Mouse (Mus musculus) ES-E14 (cell line): Measurements from ENCODE around the gene Nsa2. TPM values are rescaled to one million over a fixed set of nuclear protein-coding genes. Genes with fewer than 3 reads are reported as not detected.

Experiments
- DNase-seq: peaks from one replicate; pipeline ENCODE4 v3.0.0-alpha.2; 2013; ENCODE audit warnings: low read depth, low spot score
- H3K27ac ChIP-seq: 2 replicates; pipeline ENCODE4 v1.5.1; 2012; ENCODE audit warnings: low read depth, mild to moderate bottlenecking, low read length, moderate library complexity, mixed read lengths; ENCODE audit not compliant: poor library complexity, insufficient read depth, severe bottlenecking
- H3K36me3 ChIP-seq: 2 replicates; pipeline ENCODE4 v1.6.1; 2012; ENCODE audit warnings: mild to moderate bottlenecking, low read length, moderate library complexity, mixed read lengths; ENCODE audit not compliant: control insufficient read depth, poor library complexity, insufficient read depth, severe bottlenecking
- H3K4me1 ChIP-seq, 2 experiments: fragments of 150-350 bp in 1 of 2; sonication (generic) in 1 of 2; 2 replicates each; pipeline ENCODE4 v1.6.1; 2012; ENCODE audit warnings: low read length in 2 of 2, mild to moderate bottlenecking in 1 of 2, mixed read lengths in 1 of 2; ENCODE audit not compliant: control insufficient read depth in 2 of 2, insufficient read depth in 2 of 2, poor library complexity in 1 of 2
- H3K4me3 ChIP-seq, 2 experiments: fragments of 150-350 bp in 1 of 2; sonication (generic) in 1 of 2; 2 replicates each; pipeline ENCODE4 v1.5.1; 2012; ENCODE audit warnings: low read length in 2 of 2, low read depth in 1 of 2, mild to moderate bottlenecking in 1 of 2, mixed read lengths in 1 of 2; ENCODE audit not compliant: insufficient read depth in 1 of 2, poor library complexity in 1 of 2, severe bottlenecking in 1 of 2
- H3K9ac ChIP-seq: 2 replicates; pipeline ENCODE4 v1.6.1; 2012; ENCODE audit warnings: low read depth, mild to moderate bottlenecking, low read length, mixed read lengths; ENCODE audit not compliant: poor library complexity, insufficient read depth, severe bottlenecking
- H3K9me3 ChIP-seq: fragments of 150-350 bp; sonication (generic); 2 replicates; pipeline ENCODE4 v1.6.1; 2012; ENCODE audit warnings: low read depth, mild to moderate bottlenecking, low read length; ENCODE audit not compliant: control insufficient read depth, insufficient read depth
- CHD2 ChIP-seq: IDR thresholded peaks from 2 replicates; pipeline ENCODE4 v1.6.1; 2014; ENCODE audit warnings: mild to moderate bottlenecking, low read depth, low read length, inconsistent platforms
- HCFC1 ChIP-seq: IDR thresholded peaks from 2 replicates; pipeline ENCODE4 v1.6.1; 2012; ENCODE audit warnings: low read length, inconsistent platforms, borderline replicate concordance; ENCODE audit not compliant: insufficient read depth
- MAFK ChIP-seq: IDR thresholded peaks from 2 replicates; pipeline ENCODE4 v1.6.1; 2014; ENCODE audit warnings: mild to moderate bottlenecking, low read depth, low read length, inconsistent platforms; ENCODE audit not compliant: insufficient read depth
- ZC3H11A ChIP-seq: IDR thresholded peaks from 2 replicates; pipeline ENCODE4 v1.6.1; 2012; ENCODE audit warnings: low read depth, mild to moderate bottlenecking, inconsistent platforms, low read length, borderline replicate concordance
- ZNF384 ChIP-seq: IDR thresholded peaks from 2 replicates; pipeline ENCODE4 v1.6.1; 2012; ENCODE audit warnings: low read depth, low read length, inconsistent platforms
- in situ Hi-C, 2 experiments: fragments of 600-800 bp; cut with MboI; formaldehyde crosslinking; loops; one replicate each; pipeline ENCODE4 v1.15.1; 2025; ENCODE audit warnings: low sequenced_read_pairs in 2 of 2, inconsistent platforms in 1 of 2; ENCODE audit not compliant: unreplicated experiment in 2 of 2
- total RNA-seq: library from RNA; depleted of rRNA; stranded (reverse); fragments of 300-350 nt; gene quantifications from 2 replicates; pipeline ENCODE4 v1.2.3, GENCODE M21; 2012; rRNA removed

Nsa2 gene
- total RNA-seq, 1 experiment: 116 TPM

- DNase-seq: no peak
- Histone ChIP-seq H3K27ac (no peak overlapping the region), H3K9ac (no peak overlapping the region), H3K9me3 (no peaks in the 10 kb centered on the region), H3K4me3 (no peak overlapping the region), H3K4me1 (peaks cover 9 to 18% of the 10 kb centered on the region in 2 experiments), H3K36me3 (peaks cover 8% of the 10 kb centered on the region)
- TF ChIP-seq HCFC1: no peak
- no peak for TF ChIP-seq ZNF384
- no peak for TF ChIP-seq ZC3H11A
- TF ChIP-seq MAFK: no peak
- TF ChIP-seq CHD2: no peak
- in situ Hi-C loops: no loop called here
Observed at GRCm38 (mm10) chr13:97080615-97081014, 57.1 kb downstream of the Nsa2 start.

- DNase-seq: no peak
- Histone ChIP-seq H3K4me3 (no peak overlapping the region), H3K9ac (no peak overlapping the region), H3K9me3 (no peaks in the 10 kb centered on the region), H3K27ac (no peak overlapping the region), H3K4me1 (peaks cover 11 to 18% of the 10 kb centered on the region in 2 experiments), H3K36me3 (peaks cover 8% of the 10 kb centered on the region)
- no peak for TF ChIP-seq ZNF384
- TF ChIP-seq HCFC1: no peak
- no peak for TF ChIP-seq CHD2
- no peak for TF ChIP-seq MAFK
- no peak for TF ChIP-seq ZC3H11A
- in situ Hi-C loops: no loop called here
Observed at GRCm38 (mm10) chr13:97080201-97080600, 57.5 kb downstream of the Nsa2 start.

Other genes with a start within 250 kb of the Nsa2 start
- gene Gcnt4, start 213.2 kb downstream of the Nsa2 start, total RNA-seq: 0.54 and 0.79 TPM in 2 replicates
- not detected in 2 replicates for gene 1700029F12Rik, start 103.6 kb downstream of the Nsa2 start, total RNA-seq
- gene Fam169a, start 70.7 kb downstream of the Nsa2 start, total RNA-seq: 63.4 and 67.2 TPM in 2 replicates
- 6.7 and 8.4 TPM in 2 replicates for gene Gm6169, start 38.7 kb downstream of the Nsa2 start, total RNA-seq
- gene Gfm2, start within 50 bp of the Nsa2 start, total RNA-seq: 70.6 and 100 TPM in 2 replicates
- gene Hexb, start 60.4 kb upstream of the Nsa2 start, total RNA-seq: 82.5 and 144 TPM in 2 replicates
- gene Enc1, start 103.2 kb upstream of the Nsa2 start, total RNA-seq: 63.1 and 73.6 TPM in 2 replicates